Mouse (Mus musculus) kidney, postnatal 0 days (tissue): Measurements from ENCODE around the gene Fahd1. TPM values are rescaled to one million over a fixed set of nuclear protein-coding genes. Genes with fewer than 3 reads are reported as not detected.

Source experiments
- ATAC-seq: fragments of 200-750 bp; cut with Nextera tagmentation; replicated peaks from 2 replicates; pipeline ENCODE4 v1.8.0; 2017; ENCODE audit warnings: low read depth, moderate number of reproducible peaks, moderate TSS enrichment, moderate library complexity; ENCODE audit not compliant: low FRiP score
- DNase-seq: peaks from one replicate; pipeline ENCODE4 v3.0.0-alpha.2; 2016; ENCODE audit warnings: low spot score
- H3K27ac ChIP-seq: fragments of 300-500 bp; sonication (generic); 2 replicates; pipeline ENCODE4 v1.5.1; 2014; ENCODE audit warnings: mild to moderate bottlenecking
- H3K27me3 ChIP-seq: fragments of 300-500 bp; sonication (generic); 2 replicates; pipeline ENCODE4 v1.6.1; 2014; ENCODE audit warnings: low read length, mixed read lengths; ENCODE audit not compliant: insufficient read depth
- H3K36me3 ChIP-seq: fragments of 300-500 bp; sonication (generic); 2 replicates; pipeline ENCODE4 v1.6.1; 2014; ENCODE audit warnings: low read length, mixed read lengths; ENCODE audit not compliant: insufficient read depth
- H3K4me1 ChIP-seq: fragments of 300-500 bp; sonication (generic); replicated peaks from 2 replicates; pipeline ENCODE4 v1.6.1; 2014; ENCODE audit warnings: antibody characterized with exemption, low read length, mixed read lengths; ENCODE audit not compliant: insufficient read depth
- H3K4me2 ChIP-seq: fragments of 300-500 bp; sonication (generic); 2 replicates; pipeline ENCODE4 v1.6.1; 2014; ENCODE audit warnings: mild to moderate bottlenecking, low read length, moderate library complexity, mixed read lengths
- H3K4me3 ChIP-seq: fragments of 300-500 bp; sonication (generic); replicated peaks from 2 replicates; pipeline ENCODE4 v1.5.1; 2014; ENCODE audit warnings: low read depth, low read length
- H3K9ac ChIP-seq: fragments of 300-500 bp; sonication (generic); 2 replicates; pipeline ENCODE4 v1.6.1; 2014; ENCODE audit warnings: low read depth, low read length
- H3K9me3 ChIP-seq: fragments of 300-500 bp; sonication (generic); replicated peaks from 2 replicates; pipeline ENCODE4 v1.6.1; 2016; ENCODE audit warnings: low read length, inconsistent platforms, mixed read lengths
- CTCF ChIP-seq: IDR thresholded peaks from 2 replicates; pipeline ENCODE4 v1.5.1; 2016; ENCODE audit warnings: antibody characterized with exemption, low read depth, mild to moderate bottlenecking, moderate library complexity
- WGBS: fragments of 180-500 bp; shearing (Covaris S2); extraction: QIAGEN DNeasy Blood & Tissue Kit; methylation state at CpG from one replicate; pipeline ENCODE4 v1.1.7; 2014; 5-methylcytosine and 5-hydroxymethylcytosine counted together
- polyA plus RNA-seq: library from polyadenylated mRNA; unstranded; fragments of >200 nt; fragmentation: Nextera tagmentation; extraction: Ambion mirVana; gene quantifications from 2 replicates; pipeline ENCODE4 v1.2.1, GENCODE M21; 2015

Gene Fahd1
- polyA plus RNA-seq, 1 experiment from 2014 or later, result 88.0 TPM

GRCm38 (mm10) chr17:24819469-24819868, 30.7 kb downstream of the Fahd1 start:
- DNase-seq (no peak), ATAC-seq (no peak)
- Histone ChIP-seq H3K9ac (no peak overlapping the region), H3K4me2 (no peak overlapping the region), H3K9me3 (no peaks in the 10 kb centered on the region), H3K4me3 (no peak overlapping the region), H3K4me1 (no peaks in the 10 kb centered on the region), H3K36me3 (no peaks in the 10 kb centered on the region), H3K27ac (no peak overlapping the region), H3K27me3 (no peaks in the 10 kb centered on the region)
- TF ChIP-seq CTCF, result no peak
- 72% methylated on average over 2 of the region's 2 CpGs for WGBS

- no peaks in the 10 kb centered on the region for H3K9me3 ChIP-seq
- no peak overlapping the region for H3K9ac ChIP-seq
- no peaks in the 10 kb centered on the region for H3K27me3 ChIP-seq
- ATAC-seq (no peak), DNase-seq (no peak)
- no peak overlapping the region for H3K4me3 ChIP-seq
- H3K4me1 ChIP-seq, result no peaks in the 10 kb centered on the region
- no peaks in the 10 kb centered on the region for H3K36me3 ChIP-seq
- no peak overlapping the region for H3K4me2 ChIP-seq
- WGBS, result 48% methylated on average over 6 of the region's 6 CpGs
- TF ChIP-seq CTCF, result no peak
- no peak overlapping the region for H3K27ac ChIP-seq
These were observed 32.0 kb downstream of the Fahd1 start for GRCm38 (mm10) chr17:24818172-24818571.

- Histone ChIP-seq H3K4me3 (no peak overlapping the region), H3K9ac (no peak overlapping the region), H3K27ac (no peak overlapping the region), H3K36me3 (no peaks in the 10 kb centered on the region), H3K27me3 (no peaks in the 10 kb centered on the region), H3K4me2 (no peak overlapping the region), H3K4me1 (no peaks in the 10 kb centered on the region), H3K9me3 (no peaks in the 10 kb centered on the region)
- 40% methylated on average over 1 of the region's 1 CpGs for WGBS
- ATAC-seq (no peak), DNase-seq (peak; percentile 60)
- peak; percentile 69 for TF ChIP-seq CTCF
These were observed 32.7 kb downstream of the Fahd1 start for GRCm38 (mm10) chr17:24817503-24817902.

- Histone ChIP-seq H3K4me1 (no peaks in the 10 kb centered on the region), H3K27ac (no peak overlapping the region), H3K36me3 (no peaks in the 10 kb centered on the region), H3K9me3 (no peaks in the 10 kb centered on the region), H3K4me3 (no peak overlapping the region), H3K9ac (no peak overlapping the region), H3K27me3 (no peaks in the 10 kb centered on the region), H3K4me2 (no peak overlapping the region)
- WGBS, result 84% methylated on average over 5 of the region's 5 CpGs
- ATAC-seq (no peak), DNase-seq (no peak)
- no peak for TF ChIP-seq CTCF
These were observed 34.9 kb downstream of the Fahd1 start for GRCm38 (mm10) chr17:24815256-24815655.

- no peak for TF ChIP-seq CTCF
- Histone ChIP-seq H3K27ac (no peak overlapping the region), H3K36me3 (no peaks in the 10 kb centered on the region), H3K4me1 (no peaks in the 10 kb centered on the region), H3K4me3 (no peak overlapping the region), H3K9me3 (no peaks in the 10 kb centered on the region), H3K4me2 (no peak overlapping the region), H3K27me3 (no peaks in the 10 kb centered on the region), H3K9ac (no peak overlapping the region)
- ATAC-seq (no peak), DNase-seq (no peak)
- WGBS, result 27% methylated on average over 2 of the region's 2 CpGs
These were observed 37.9 kb downstream of the Fahd1 start for GRCm38 (mm10) chr17:24812215-24812614.

GRCm38 (mm10) chr17:24811211-24811610, 39.0 kb downstream of the Fahd1 start:
- ATAC-seq (no peak), DNase-seq (no peak)
- no peak for TF ChIP-seq CTCF
- no peak overlapping the region for H3K4me2 ChIP-seq
- no peak overlapping the region for H3K9ac ChIP-seq
- no peak overlapping the region for H3K27ac ChIP-seq
- WGBS, result 78% methylated on average over 3 of the region's 3 CpGs
- H3K27me3 ChIP-seq, result no peaks in the 10 kb centered on the region
- H3K9me3 ChIP-seq, result no peaks in the 10 kb centered on the region
- H3K36me3 ChIP-seq, result no peaks in the 10 kb centered on the region
- no peaks in the 10 kb centered on the region for H3K4me1 ChIP-seq
- H3K4me3 ChIP-seq, result no peak overlapping the region
